Comparison of ENCODE assay signal across 8 mouse cellular contexts in the genomic region with DNA sequence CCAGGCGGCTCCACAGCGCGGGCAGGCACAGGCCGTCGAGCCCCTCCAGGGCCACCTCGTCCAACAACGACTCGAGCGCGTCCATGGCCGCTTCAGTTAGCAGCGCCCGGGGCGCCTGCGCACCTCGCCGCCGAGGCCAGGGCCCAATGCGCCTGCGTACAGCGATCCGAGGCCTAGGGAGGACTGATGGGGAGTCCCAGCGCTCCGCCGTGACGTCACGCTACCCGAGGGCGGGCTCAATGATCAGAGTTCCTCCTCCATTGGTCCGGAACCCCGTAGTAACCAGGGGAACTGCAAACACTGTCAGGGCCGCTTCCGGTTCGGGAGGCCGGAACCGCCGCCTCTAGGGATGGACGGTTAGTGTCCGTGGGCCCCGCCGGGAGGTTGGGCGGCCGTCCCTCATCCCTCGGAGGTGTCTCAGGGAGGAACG. TPM values are rescaled to one million over a fixed set of nuclear protein-coding genes. Genes with fewer than 3 reads are reported as not detected.
A peak's percentile ranks its signal among the peaks of the same experiment; 100 is the strongest.
DNase-seq lines count a peak whose midpoint lies in the region; ATAC-seq lines count a peak whose summit lies in the region.

A gene (minus strand): TSS at position 188 of the 430 bp plus-strand sequence.
A gene (plus strand): TSS at position 296 of the 430 bp plus-strand sequence.

- ATAC-seq in hindbrain, embryonic 16.5 days = peak; percentile 99

- H3K9ac ChIP-seq in hindbrain, embryonic 16.5 days (ENCODE audit: low read depth, low read length) = peak within 1 kb of the TSS; percentile 85

- H3K4me2 ChIP-seq in hindbrain, embryonic 16.5 days (ENCODE audit: low read length) = peak within 1 kb of the TSS; percentile 90

- WGBS in hindbrain, embryonic 16.5 days = under 1% methylated on average over 42 of the region's 45 CpGs
- WGBS in macrophage (ENCODE audit: missing documents) = 2% methylated on average over 45 of the region's 45 CpGs

- peak within 1 kb of the TSS; percentile 68 for H3K4me3 ChIP-seq in hindbrain, embryonic 16.5 days (ENCODE audit: low read length)
- peak within 1 kb of the TSS; percentile 93 for H3K4me3 ChIP-seq in macrophage (ENCODE audit: inconsistent target)

- H3K27ac ChIP-seq in hindbrain, embryonic 16.5 days (ENCODE audit: low read depth, low read length) = peak within 1 kb of the TSS; percentile 80
- H3K27ac ChIP-seq in macrophage = peak within 1 kb of the TSS; percentile 53

- H3K36me3 ChIP-seq in hindbrain, embryonic 16.5 days (ENCODE audit: control insufficient read depth, insufficient read depth, low read length) = peaks cover 9% of the 10 kb centered on the region
- peaks cover 8% of the 10 kb centered on the region; the same call in 1 of the 2 replicates for H3K36me3 ChIP-seq in macrophage (ENCODE audit: inconsistent target)

- DNase-seq in WW6 (ENCODE audit: low read depth, low spot score) = peak; percentile 96
- DNase-seq in cerebellum, postnatal 4 days (ENCODE audit: low spot score in 2 of 2) = peak; percentile 100
- peak; percentile 100 for DNase-seq in gastrocnemius, adult 18-20 months (ENCODE audit: low spot score)
- peak; percentile 100 for DNase-seq in left cerebral cortex, adult 18-20 months (ENCODE audit: low spot score in 2 of 2)
- peak; percentile 100 for DNase-seq in right cerebral cortex, adult 18-20 months
- peak; percentile 99 for DNase-seq in urinary bladder, postnatal 10 days (ENCODE audit: low spot score)

- no peaks in the 10 kb centered on the region for H3K9me3 ChIP-seq in hindbrain, embryonic 16.5 days (ENCODE audit: control insufficient read depth, low read length)

- H3K79me2 ChIP-seq in macrophage (ENCODE audit: inconsistent target) = peaks cover 52% of the 10 kb centered on the region

- H3K4me1 ChIP-seq in hindbrain, embryonic 16.5 days (ENCODE audit: control insufficient read depth, insufficient read depth, low read depth, low read length) = peaks cover 32% of the 10 kb centered on the region

- H3K27me3 ChIP-seq in hindbrain, embryonic 16.5 days (replicated peaks; ENCODE audit: control insufficient read depth, insufficient read depth, low read length) = no peaks in the 10 kb centered on the region

RNA-seq across cellular contexts. Expression of the first gene that starts in this region (rescaled TPM):
- total RNA-seq in gastrocnemius, adult 18-20 months (2021) = 10 to 100 TPM; 27.9 to 32.2 TPM
- 23.0 and 28.5 TPM in 2 replicates for polyA plus RNA-seq in hindbrain, embryonic 16.5 days (2015; fragmentation: Nextera tagmentation; extraction: Ambion mirVana)
- total RNA-seq in left cerebral cortex, adult 18-20 months (2021) = 100 to 1,000 TPM in 1 of 2 experiments, 10 to 100 TPM in 1; 97.5 to 101 TPM
- 100 to 1,000 TPM in 12 of 26 experiments, 10 to 100 TPM in 14; 17.1 to 205 (median 80.2) TPM for total RNA-seq in macrophage (2018; cell fraction: chromatin; rRNA removed)
- 10 to 100 TPM; 15.2 to 40.4 (median 28.9) TPM for total RNA-seq in macrophage (2018; cell fraction: cytosol; rRNA removed)
- 100 to 1,000 TPM in 2 of 26 experiments, 10 to 100 TPM in 24; 21.2 to 113 (median 47.6) TPM for total RNA-seq in macrophage (2018; cell fraction: nucleus; rRNA removed)
- 23.1 to 42.4 TPM (median 24.8 TPM) in 3 replicates for polyA plus RNA-seq in macrophage (2018)

RNA-seq across cellular contexts. Expression of the second gene that starts in this region (rescaled TPM):
- total RNA-seq in gastrocnemius, adult 18-20 months (2021) = 1 to 10 TPM; 7.0 to 7.1 TPM
- 5.0 and 6.5 TPM in 2 replicates for polyA plus RNA-seq in hindbrain, embryonic 16.5 days (2015; fragmentation: Nextera tagmentation; extraction: Ambion mirVana)
- total RNA-seq in left cerebral cortex, adult 18-20 months (2021) = 10 to 100 TPM; 29.2 to 35.2 TPM
- 100 to 1,000 TPM in 5 of 26 experiments, 10 to 100 TPM in 21; 28.0 to 126 (median 71.0) TPM for total RNA-seq in macrophage (2018; cell fraction: chromatin; rRNA removed)
- total RNA-seq in macrophage (2018; cell fraction: cytosol; rRNA removed) = 10 to 100 TPM in 12 of 26 experiments, 1 to 10 TPM in 14; 5.9 to 15.2 (median 10.0) TPM
- total RNA-seq in macrophage (2018; cell fraction: nucleus; rRNA removed) = 10 to 100 TPM; 19.5 to 62.2 (median 35.6) TPM
- 7.1 to 11.3 TPM (median 11.0 TPM) in 3 replicates for polyA plus RNA-seq in macrophage (2018)

Comparison
In these comparisons a context has a peak if more than half of its experiments do, and no peak if none do; other contexts are left out.
1. Peak in every context shown above with its lines: DNase-seq, ATAC-seq, H3K4me3 ChIP-seq and H3K27ac ChIP-seq.